8 mouse cellular contexts compared by ENCODE assay signal in genomic region chr12:80790700-80791570, GRCm38 (mm10). TPM values are rescaled to one million over a fixed set of nuclear protein-coding genes. Genes with fewer than 3 reads are reported as not detected.
DNase-seq lines count a peak whose midpoint lies in the region; ATAC-seq and TF ChIP-seq lines count a peak whose summit lies in the region.
"Had no signal": no experiment of that assay in that cellular context is flagged by ENCODE, and none has a peak within 500 bp of the region (broad histone marks: within the 10 kb centered on the region; RNA-seq: fewer than 3 reads in every experiment).

No protein-coding gene starts in this region.

- DNase-seq in CH12.LX (ENCODE audit: extremely low read depth), result peak; percentile 73
- DNase-seq in limb, embryonic 10.5 days (ENCODE audit: low spot score), result no peak
- no peak for DNase-seq in midbrain, embryonic 14.5 days
- no peak for DNase-seq in adrenal gland, adult (ENCODE audit: inconsistent age in 2 of 2, low spot score in 1 of 2)
- no peak for DNase-seq in cerebellum, adult 9-11 months

- H3K4me2 ChIP-seq in CH12.LX (ENCODE audit: insufficient read depth, low read depth, poor library complexity, severe bottlenecking), result peak overlapping the region; percentile 83
- peak overlapping the region; percentile 69 for H3K4me2 ChIP-seq in forebrain, embryonic 12.5 days
- peak overlapping the region; percentile 84 for H3K4me2 ChIP-seq in midbrain, embryonic 14.5 days (ENCODE audit: low read length)

- peaks cover 8 to 45% of the 10 kb centered on the region in 2 experiments for H3K4me1 ChIP-seq in CH12.LX (ENCODE audit: control insufficient read depth in 1 of 2, insufficient read depth in 2 of 2)
- peaks cover 27% of the 10 kb centered on the region for H3K4me1 ChIP-seq in forebrain, embryonic 12.5 days
- peaks cover 16% of the 10 kb centered on the region for H3K4me1 ChIP-seq in limb, embryonic 10.5 days
- peaks cover 18% of the 10 kb centered on the region for H3K4me1 ChIP-seq in midbrain, embryonic 14.5 days (ENCODE audit: control insufficient read depth, insufficient read depth, low read length)

- H3K79me2 ChIP-seq in C2C12 (ENCODE audit: control insufficient read depth, insufficient read depth), result peaks cover 55% of the 10 kb centered on the region
- peaks cover 15% of the 10 kb centered on the region for H3K79me2 ChIP-seq in CH12.LX (replicated peaks; ENCODE audit: control insufficient read depth, extremely low read depth, insufficient read depth, poor library complexity, severe bottlenecking)

- peak overlapping the region; percentile 79 for H3K9ac ChIP-seq in CH12.LX (ENCODE audit: insufficient read depth, low read depth)
- H3K9ac ChIP-seq in forebrain, embryonic 12.5 days, result peak overlapping the region; percentile 92
- peak overlapping the region; percentile 88 for H3K9ac ChIP-seq in midbrain, embryonic 14.5 days (replicated peaks; ENCODE audit: low read length)

- TF ChIP-seq POLR2A in CH12.LX (IDR thresholded peaks at IDR 0.05; ENCODE audit: low read depth, low read length), result 0 out of 2 replicates have a peak, but pooled peaks have one; percentile 12

- dilution Hi-C loops in CH12.LX (cut with MboI; ENCODE audit: extremely low pct_ligation_motif_present, extremely low pct_unique_long_range_greater_than_20kb, low sequenced_read_pairs), result no loop called here

- peak overlapping the region; percentile 92 for H3K27ac ChIP-seq in CH12.LX (ENCODE audit: insufficient read depth, low read depth)
- H3K27ac ChIP-seq in forebrain, embryonic 12.5 days, result peak overlapping the region; percentile 98
- peak overlapping the region; percentile 91 for H3K27ac ChIP-seq in limb, embryonic 10.5 days
- H3K27ac ChIP-seq in midbrain, embryonic 14.5 days (replicated peaks; ENCODE audit: low read depth, low read length), result peak overlapping the region; percentile 97

- peak overlapping the region; percentile 77 for H3ac ChIP-seq in C2C12 (ENCODE audit: control insufficient read depth, insufficient read length, low read depth)

- H3K27me3 ChIP-seq in C2C12 (ENCODE audit: control insufficient read depth, insufficient read depth, insufficient read length), result no peaks in the 10 kb centered on the region
- H3K27me3 ChIP-seq in CH12.LX (replicated peaks), result no peaks in the 10 kb centered on the region
- no peaks in the 10 kb centered on the region for H3K27me3 ChIP-seq in forebrain, embryonic 12.5 days
- H3K27me3 ChIP-seq in limb, embryonic 10.5 days (ENCODE audit: low read depth, poor library complexity, severe bottlenecking), result peaks cover 5% of the 10 kb centered on the region; the same call in 1 of the 2 replicates
- no peaks in the 10 kb centered on the region for H3K27me3 ChIP-seq in midbrain, embryonic 14.5 days (ENCODE audit: control insufficient read depth, insufficient read depth, low read length)

- H3K36me3 ChIP-seq in C2C12 (ENCODE audit: control insufficient read depth, insufficient read depth) (peaks cover 10% of the 10 kb centered on the region), CH12.LX (replicated peaks in 1 of 2; ENCODE audit: control insufficient read depth in 1 of 2, insufficient read depth in 1 of 2, low read length in 1 of 2) (peaks cover 0 to 4% of the 10 kb centered on the region in 2 experiments)
- no peaks in the 10 kb centered on the region for H3K36me3 ChIP-seq in forebrain, embryonic 12.5 days (replicated peaks)
- 0 out of 2 replicates have a peak, but pooled peaks cover 8% of the 10 kb centered on the region for H3K36me3 ChIP-seq in limb, embryonic 10.5 days
- H3K36me3 ChIP-seq in midbrain, embryonic 14.5 days (ENCODE audit: control insufficient read depth, insufficient read depth, low read length), result no peaks in the 10 kb centered on the region

- no peak for TF ChIP-seq RAD21 in CH12.LX (IDR thresholded peaks at IDR 0.05; ENCODE audit: low read depth, low read length)

- peak; percentile 23 for TF ChIP-seq CTCF in C2C12 (IDR thresholded peaks at IDR 0.05; ENCODE audit: control insufficient read depth, insufficient read depth, insufficient read length)
- TF ChIP-seq CTCF in CH12.LX (conservative IDR thresholded peaks at IDR 0.05 in 1 of 2, IDR thresholded peaks at IDR 0.05 in 1 of 2; ENCODE audit: low read depth in 2 of 2, low read length in 2 of 2), result peak in 1 of 2 experiments; percentile 26; a peak in 1 of 4 replicates

- in situ Hi-C loops in CH12.LX (cut with MboI; ENCODE audit: low pct_ligation_motif_present, low pct_unique_long_range_greater_than_20kb, low sequenced_read_pairs), result no loop called here

- TF ChIP-seq EP300 in CH12.LX (IDR thresholded peaks at IDR 0.05; ENCODE audit: low read length), result peak; percentile 63; the same call in 1 of the 2 replicates

- H3K9me3 ChIP-seq in CH12.LX (replicated peaks; ENCODE audit: low read length), result no peaks in the 10 kb centered on the region
- H3K9me3 ChIP-seq in forebrain, embryonic 12.5 days, result no peaks in the 10 kb centered on the region
- H3K9me3 ChIP-seq in limb, embryonic 10.5 days (replicated peaks), result no peaks in the 10 kb centered on the region
- H3K9me3 ChIP-seq in midbrain, embryonic 14.5 days (ENCODE audit: control insufficient read depth, low read length), result no peaks in the 10 kb centered on the region

- ATAC-seq in forebrain, embryonic 12.5 days (ENCODE audit: low FRiP score), result no peak
- peak; percentile 78; the same call in 1 of the 2 replicates for ATAC-seq in midbrain, embryonic 14.5 days (ENCODE audit: low FRiP score, low TSS enrichment)

- under 1% methylated on average over 80 of the region's 80 CpGs for WGBS in forebrain, embryonic 12.5 days
- 1% methylated on average over 75 of the region's 80 CpGs for WGBS in limb, embryonic 10.5 days
- under 1% methylated on average over 80 of the region's 80 CpGs for WGBS in midbrain, embryonic 14.5 days

- peaks cover 50% of the 10 kb centered on the region for H3K79me3 ChIP-seq in C2C12 (ENCODE audit: low read depth)

- peak overlapping the region; percentile 68 for H3K4me3 ChIP-seq in C2C12 (ENCODE audit: insufficient read depth, poor library complexity, severe bottlenecking)
- H3K4me3 ChIP-seq in CH12.LX (replicated peaks in 1 of 3; ENCODE audit: low read depth in 2 of 3, low read length in 2 of 3, poor library complexity in 1 of 3), result peak overlapping the region; percentile 66 to 98 (median 89)
- peak overlapping the region; percentile 93 for H3K4me3 ChIP-seq in forebrain, embryonic 12.5 days (replicated peaks)
- H3K4me3 ChIP-seq in limb, embryonic 10.5 days, result peak overlapping the region; percentile 96
- H3K4me3 ChIP-seq in midbrain, embryonic 14.5 days (replicated peaks; ENCODE audit: low read depth, low read length), result peak overlapping the region; percentile 87

TF ChIP-seq in C2C12, 6 proteins besides CTCF, POLR2A, EP300 and RAD21:
- TF ChIP-seq MYOG (IDR thresholded peaks at IDR 0.05; ENCODE audit: control insufficient read depth, extremely low read depth, insufficient read length), result no peak
- TF ChIP-seq MYOD1 (IDR thresholded peaks at IDR 0.05; ENCODE audit: control insufficient read depth, insufficient read length, low read depth), result no peak
- no peak for TF ChIP-seq MAX (IDR thresholded peaks at IDR 0.05)
- TF ChIP-seq CEBPB (IDR thresholded peaks at IDR 0.05; ENCODE audit: low read depth), result no peak
- no peak for TF ChIP-seq FOSL1 (IDR thresholded peaks at IDR 0.05; ENCODE audit: insufficient read depth, low read length, poor library complexity, severe bottlenecking)
- no peak for TF ChIP-seq USF1 (IDR thresholded peaks at IDR 0.05; ENCODE audit: low read depth)

TF ChIP-seq in CH12.LX, 34 proteins besides CTCF, POLR2A, EP300 and RAD21 (continues in another document):
- TF ChIP-seq RCOR1 (conservative IDR thresholded peaks at IDR 0.05; ENCODE audit: low read depth, low read length) (no peak), ETS1 (conservative IDR thresholded peaks at IDR 0.05; ENCODE audit: low read depth, low read length) (peak; percentile 68), UBTF (IDR thresholded peaks at IDR 0.05; ENCODE audit: low read depth, low read length) (peak; percentile 97), NELFE (IDR thresholded peaks at IDR 0.05; ENCODE audit: low read depth, low read length) (no peak), USF1 (IDR thresholded peaks at IDR 0.05; ENCODE audit: low read depth, low read length) (no peak), CHD1 (IDR thresholded peaks at IDR 0.05; ENCODE audit: low read depth, low read length) (0 out of 2 replicates have a peak, but pooled peaks have one; percentile 9), MAFK (IDR thresholded peaks at IDR 0.05; ENCODE audit: insufficient replicate concordance, low read length) (no peak), MEF2A (IDR thresholded peaks at IDR 0.05; ENCODE audit: borderline replicate concordance, low read depth, low read length) (peak; percentile 61; the same call in 1 of the 2 replicates), IRF4 (IDR thresholded peaks at IDR 0.05; ENCODE audit: low read depth, low read length) (peak; percentile 83), PAX5 (IDR thresholded peaks at IDR 0.05; ENCODE audit: low read length) (no peak), CHD2 (IDR thresholded peaks at IDR 0.05; ENCODE audit: low read length) (peak; percentile 48; the same call in 1 of the 2 replicates), BHLHE40 (IDR thresholded peaks at IDR 0.05; ENCODE audit: low read depth, low read length) (peak; percentile 57), MXI1 (IDR thresholded peaks at IDR 0.05; ENCODE audit: low read depth, low read length) (peak; percentile 51; the same call in 1 of the 2 replicates), SMC3 (IDR thresholded peaks at IDR 0.05; ENCODE audit: low read depth, low read length) (no peak), MAZ (IDR thresholded peaks at IDR 0.05; ENCODE audit: low read depth, low read length) (no peak; the same call in 1 of the 2 replicates), ZNF384 (IDR thresholded peaks at IDR 0.05; ENCODE audit: low read depth, low read length) (no peak), SIN3A (IDR thresholded peaks at IDR 0.05; ENCODE audit: low read length) (peak; percentile 21), GABPA (IDR thresholded peaks at IDR 0.05; ENCODE audit: insufficient replicate concordance, low read depth, low read length) (no peak)

RNA-seq across cellular contexts. Expression of gene Susd6, which starts 0.6 kb away (rescaled TPM):
- polyA plus RNA-seq in C2C12 (2012; fragmentation: generic; extraction: Trizol) (20.9 TPM), CH12.LX (2012; ENCODE audit: insufficient read length, low read depth) (9.5 and 11.0 TPM in 2 replicates)
- total RNA-seq in CH12.LX (2012; rRNA removed) (6.4 and 8.7 TPM in 2 replicates), CH12.LX (2014; rRNA removed) (5.6 and 7.8 TPM in 2 replicates)
- polyA plus RNA-seq in forebrain, embryonic 12.5 days (2016; fragmentation: Nextera tagmentation; extraction: Ambion mirVana), result 19.5 and 21.2 TPM in 2 replicates
- 10.0 and 12.0 TPM in 2 replicates for polyA plus RNA-seq in limb, embryonic 10.5 days (2016; fragmentation: Nextera tagmentation; extraction: Ambion mirVana)
- 8.8 and 14.3 TPM in 2 replicates for polyA plus RNA-seq in midbrain, embryonic 14.5 days (2014; fragmentation: Nextera tagmentation; extraction: Ambion mirVana)

RNA-seq across cellular contexts. Expression of gene Ccdc177, which starts 30.4 kb away (rescaled TPM):
- polyA plus RNA-seq in C2C12 (2012; fragmentation: generic; extraction: Trizol) (not detected), CH12.LX (2012; ENCODE audit: insufficient read length, low read depth) (not detected in 2 replicates)
- total RNA-seq in CH12.LX (2012; rRNA removed) (not detected in 2 replicates), CH12.LX (2014; rRNA removed) (not detected in 2 replicates)
- polyA plus RNA-seq in forebrain, embryonic 12.5 days (2016; fragmentation: Nextera tagmentation; extraction: Ambion mirVana), result 6.2 and 7.8 TPM in 2 replicates
- polyA plus RNA-seq in limb, embryonic 10.5 days (2016; fragmentation: Nextera tagmentation; extraction: Ambion mirVana), result 0.04 and 0.06 TPM in 2 replicates
- polyA plus RNA-seq in midbrain, embryonic 14.5 days (2014; fragmentation: Nextera tagmentation; extraction: Ambion mirVana), result 8.5 and 8.8 TPM in 2 replicates
- total RNA-seq: hematopoietic stem cell, adult 5-6 weeks had no signal
